Mouse (Mus musculus): ENCODE measurements around the gene Slc47a2. TPM values are rescaled to one million over a fixed set of nuclear protein-coding genes. Genes with fewer than 3 reads are reported as not detected.

Gene Slc47a2
- total and polyA plus RNA-seq, 3 experiments = 0.15 to 0.25 TPM; not detected in 1

DNA sequence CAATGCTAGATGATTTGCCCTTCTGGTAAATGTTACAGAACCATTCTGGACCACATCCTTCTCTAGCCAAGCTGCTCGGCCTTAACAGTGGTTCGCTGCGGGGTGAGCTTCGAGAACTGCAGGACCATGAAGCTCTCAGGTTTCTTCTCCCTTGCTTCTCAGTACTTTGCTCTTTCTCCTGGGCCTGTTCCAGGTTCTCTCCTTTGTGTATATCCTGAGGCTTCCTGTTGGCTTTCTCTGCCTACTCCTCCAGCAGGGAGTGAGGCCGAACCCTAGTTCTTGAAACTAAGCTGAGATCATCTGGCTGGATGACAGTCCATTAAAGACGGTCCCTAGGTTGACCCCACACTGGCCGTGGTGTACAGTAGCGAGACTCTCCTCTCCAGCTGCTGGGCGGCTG lies 13.9 kb upstream of the Slc47a2 start:
- H3K4me3 ChIP-seq (ENCODE audit: control insufficient read depth in 1 of 2, insufficient read depth in 1 of 2, low read depth in 2 of 2, low read length in 2 of 2) = no peak overlapping the region
- H3K27ac ChIP-seq (ENCODE audit: control insufficient read depth, low read depth, low read length) = no peak overlapping the region
- no peaks in the 10 kb centered on the region for H3K9me3 ChIP-seq (replicated peaks; ENCODE audit: insufficient read depth, low read length)
- TF ChIP-seq KAT2A (conservative IDR thresholded peaks at IDR 0.05; ENCODE audit: low read depth, low read length) (no peak), NRF1 (IDR thresholded peaks at IDR 0.05; ENCODE audit: insufficient read depth, low read depth, low read length, poor library complexity, severe bottlenecking) (no peak), USF1 (IDR thresholded peaks at IDR 0.05; ENCODE audit: low read depth, low read length) (no peak), ELF1 (IDR thresholded peaks at IDR 0.05; ENCODE audit: low read depth, low read length) (no peak), GATA1 (IDR thresholded peaks at IDR 0.05; ENCODE audit: low read depth, low read length) (no peak), MYB (IDR thresholded peaks at IDR 0.05; ENCODE audit: low read depth, low read length) (no peak), ETS1 (IDR thresholded peaks at IDR 0.05; ENCODE audit: low read depth, low read length) (no peak), MEF2A (IDR thresholded peaks at IDR 0.05; ENCODE audit: extremely low read depth, insufficient replicate concordance, low read depth, low read length, poor library complexity, severe bottlenecking) (no peak), ZC3H11A (IDR thresholded peaks at IDR 0.05; ENCODE audit: low read depth, low read length) (no peak), RAD21 (IDR thresholded peaks at IDR 0.05; ENCODE audit: low read depth, low read length) (no peak), SMC3 (IDR thresholded peaks at IDR 0.05; ENCODE audit: low read depth, low read length) (no peak), HCFC1 (IDR thresholded peaks at IDR 0.05; ENCODE audit: low read depth, low read length) (no peak), TAL1 (IDR thresholded peaks at IDR 0.05; ENCODE audit: low read length) (no peak), UBTF (IDR thresholded peaks at IDR 0.05; ENCODE audit: borderline replicate concordance, insufficient read depth, low read depth, low read length) (no peak)
- no peaks in the 10 kb centered on the region for H3K79me2 ChIP-seq (ENCODE audit: control insufficient read depth, insufficient read depth, low read length, poor library complexity)
- H3K9ac ChIP-seq (ENCODE audit: control insufficient read depth, low read depth, low read length, poor library complexity, severe bottlenecking) = no peak overlapping the region
- H3K27me3 ChIP-seq (ENCODE audit: control insufficient read depth in 1 of 2, insufficient read depth in 2 of 2, low read length in 2 of 2) = peaks cover 12 to 48% of the 10 kb centered on the region in 2 experiments
- no peaks in the 10 kb centered on the region for H3K36me3 ChIP-seq (ENCODE audit: control insufficient read depth in 1 of 2, insufficient read depth in 2 of 2, low read length in 2 of 2)
- H3K4me1 ChIP-seq (ENCODE audit: control insufficient read depth in 1 of 2, insufficient read depth in 2 of 2, low read length in 2 of 2) = no peaks in the 10 kb centered on the region
- DNase-seq (ENCODE audit: low read depth, low spot score) = no peak

DNA sequence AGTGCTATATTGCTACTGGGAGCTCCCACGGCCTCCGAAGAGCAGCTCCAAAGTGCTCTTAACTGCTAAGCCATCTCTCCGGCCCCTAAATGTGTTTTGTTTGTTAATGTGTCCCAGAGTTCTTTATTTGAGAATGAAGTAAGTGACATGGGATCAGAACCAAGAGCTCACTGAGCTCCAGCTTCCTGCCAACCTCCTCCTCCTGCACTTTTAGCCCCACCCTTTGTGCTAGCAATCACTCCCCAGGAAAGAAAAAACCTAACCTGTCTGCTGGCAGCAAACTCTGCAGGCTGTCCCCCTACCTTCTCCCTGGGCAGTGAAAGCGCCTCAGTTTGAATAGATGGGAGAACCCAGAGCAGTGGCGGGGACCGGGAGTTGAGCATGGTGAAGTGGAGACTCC lies 13.5 kb upstream of the Slc47a2 start:
- Histone ChIP-seq H3K27ac (ENCODE audit: control insufficient read depth, low read depth, low read length) (no peak overlapping the region), H3K36me3 (ENCODE audit: control insufficient read depth in 1 of 2, insufficient read depth in 2 of 2, low read length in 2 of 2) (no peaks in the 10 kb centered on the region), H3K4me3 (ENCODE audit: control insufficient read depth in 1 of 2, insufficient read depth in 1 of 2, low read depth in 2 of 2, low read length in 2 of 2) (no peak overlapping the region), H3K27me3 (ENCODE audit: control insufficient read depth in 1 of 2, insufficient read depth in 2 of 2, low read length in 2 of 2) (peaks cover 12 to 46% of the 10 kb centered on the region in 2 experiments), H3K4me1 (ENCODE audit: control insufficient read depth in 1 of 2, insufficient read depth in 2 of 2, low read length in 2 of 2) (no peaks in the 10 kb centered on the region), H3K79me2 (ENCODE audit: control insufficient read depth, insufficient read depth, low read length, poor library complexity) (no peaks in the 10 kb centered on the region), H3K9ac (ENCODE audit: control insufficient read depth, low read depth, low read length, poor library complexity, severe bottlenecking) (no peak overlapping the region), H3K9me3 (replicated peaks; ENCODE audit: insufficient read depth, low read length) (no peaks in the 10 kb centered on the region)
- TF ChIP-seq POLR2AphosphoS2 (IDR thresholded peaks at IDR 0.05; ENCODE audit: low read length) = no peak
- no peak for TF ChIP-seq RAD21 (IDR thresholded peaks at IDR 0.05; ENCODE audit: low read depth, low read length)
- TF ChIP-seq NELFE (IDR thresholded peaks at IDR 0.05; ENCODE audit: low read depth, low read length) = no peak
- no peak for TF ChIP-seq BHLHE40 (IDR thresholded peaks at IDR 0.05; ENCODE audit: borderline replicate concordance, low read depth, low read length)
- TF ChIP-seq GATA1 (IDR thresholded peaks at IDR 0.05; ENCODE audit: low read depth, low read length) = no peak
- no peak for TF ChIP-seq POLR2AphosphoS5 (IDR thresholded peaks at IDR 0.05; ENCODE audit: borderline replicate concordance, low read depth, low read length)
- TF ChIP-seq SIN3A (IDR thresholded peaks at IDR 0.05; ENCODE audit: low read length) = no peak
- no peak for TF ChIP-seq NRF1 (IDR thresholded peaks at IDR 0.05; ENCODE audit: insufficient read depth, low read depth, low read length, poor library complexity, severe bottlenecking)
- TF ChIP-seq USF2 (IDR thresholded peaks at IDR 0.05; ENCODE audit: borderline replicate concordance in 1 of 2, insufficient read depth in 1 of 2, low read depth in 1 of 2, low read length in 2 of 2) = no peak
- no peak for TF ChIP-seq MYB (IDR thresholded peaks at IDR 0.05; ENCODE audit: low read depth, low read length)
- no peak for TF ChIP-seq MAZ (IDR thresholded peaks at IDR 0.05; ENCODE audit: low read depth, low read length)
- TF ChIP-seq KAT2A (conservative IDR thresholded peaks at IDR 0.05; ENCODE audit: low read depth, low read length) = no peak
- no peak for TF ChIP-seq ZNF384 (IDR thresholded peaks at IDR 0.05; ENCODE audit: low read depth, low read length)
- no peak for TF ChIP-seq TAL1 (IDR thresholded peaks at IDR 0.05; ENCODE audit: low read length)
- TF ChIP-seq JUND (IDR thresholded peaks at IDR 0.05; ENCODE audit: low read depth, low read length) = no peak
- no peak for TF ChIP-seq TCF12 (IDR thresholded peaks at IDR 0.05; ENCODE audit: low read depth, low read length)
- DNase-seq (ENCODE audit: low read depth, low spot score) = no peak

Data from MEL (cell line).